Mouse (Mus musculus) heart, adult 9 months (tissue): ENCODE data around the gene Susd3.

Experiments used
- DNase-seq, 2 experiments: peaks; one replicate each; pipeline ENCODE4 v3.0.0; 2022; ENCODE audit warnings: low spot score in 2 of 2

Gene Susd3

DNA sequence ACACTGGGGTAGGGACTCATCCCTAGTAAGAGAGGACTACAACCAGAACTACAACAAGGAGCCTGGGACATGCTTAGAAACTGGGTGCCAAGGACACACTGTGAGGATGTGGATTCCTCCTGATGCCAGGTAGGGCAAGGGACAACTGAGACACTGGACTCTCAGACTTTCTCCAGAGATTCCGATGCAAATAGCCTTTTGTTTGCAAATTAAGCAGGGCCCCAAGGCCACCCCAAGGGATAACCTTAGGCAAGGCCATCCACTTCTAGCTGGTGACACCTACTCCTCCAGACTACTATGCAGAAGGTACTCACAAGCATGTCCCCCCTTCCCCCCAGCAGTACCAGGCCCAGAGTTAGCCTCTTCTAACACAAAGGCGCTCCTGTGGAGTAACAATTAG, 1.9 kb downstream of the Susd3 start:
- no peak for DNase-seq

DNA sequence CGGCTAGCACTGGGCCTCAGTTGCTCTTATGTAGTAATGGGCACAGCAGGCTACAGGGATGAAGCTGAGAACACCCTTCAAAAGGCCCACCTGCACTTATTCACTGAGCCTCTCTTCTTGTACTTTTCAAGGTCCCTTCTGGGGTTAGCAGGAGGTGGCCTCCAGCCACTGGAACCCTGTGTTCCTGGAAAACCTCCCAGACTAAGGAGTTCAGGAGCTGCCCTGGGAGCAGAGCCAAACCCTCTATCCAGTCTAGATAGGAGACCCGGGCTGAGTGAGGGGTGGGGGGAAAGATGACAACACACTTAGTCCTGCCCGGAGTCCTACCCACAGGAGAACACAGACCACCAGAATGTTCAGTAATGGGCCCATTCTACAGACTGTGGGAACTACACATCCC, 2.5 kb downstream of the Susd3 start:
- no peak for DNase-seq

DNA sequence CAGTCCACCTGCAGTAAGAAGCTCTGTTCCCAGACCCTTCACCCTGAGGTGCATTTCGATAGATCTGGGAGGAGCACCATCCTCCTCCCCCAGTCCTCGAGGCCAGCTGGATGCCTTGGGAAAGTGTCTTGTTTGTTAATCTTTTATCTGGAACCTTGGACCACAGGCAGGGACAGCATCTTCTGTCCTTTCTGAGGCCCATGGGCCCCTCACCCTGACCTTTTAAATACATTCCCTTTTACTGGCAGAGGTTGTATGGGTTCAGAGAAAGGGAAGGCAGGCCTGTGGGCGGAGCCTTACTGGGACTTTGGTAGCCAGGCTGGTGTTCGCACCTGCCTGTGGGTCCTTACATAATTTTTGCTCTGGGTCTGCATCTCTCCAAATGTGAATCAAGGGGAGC, 3.3 kb downstream of the Susd3 start:
- no peak for DNase-seq

DNA sequence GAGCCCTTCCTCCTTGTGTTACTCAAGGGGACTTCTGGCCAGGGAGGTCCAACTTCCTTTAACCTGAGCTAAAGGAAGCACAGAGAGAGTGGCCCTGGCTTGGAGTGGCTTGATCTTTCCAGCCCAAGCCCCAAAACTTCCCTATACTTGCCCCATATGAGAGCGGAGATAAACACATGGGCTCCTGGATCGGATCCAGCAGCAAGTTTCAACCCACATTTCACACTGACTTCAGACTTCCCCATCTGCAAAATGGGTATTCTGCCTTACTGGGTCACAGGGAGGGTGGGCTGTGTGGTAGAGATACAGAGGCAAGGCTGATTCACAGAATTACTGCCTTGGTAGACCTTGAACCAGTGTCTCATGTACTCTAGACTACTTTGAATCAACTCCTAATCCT, 5.0 kb downstream of the Susd3 start:
- no peak for DNase-seq

DNA sequence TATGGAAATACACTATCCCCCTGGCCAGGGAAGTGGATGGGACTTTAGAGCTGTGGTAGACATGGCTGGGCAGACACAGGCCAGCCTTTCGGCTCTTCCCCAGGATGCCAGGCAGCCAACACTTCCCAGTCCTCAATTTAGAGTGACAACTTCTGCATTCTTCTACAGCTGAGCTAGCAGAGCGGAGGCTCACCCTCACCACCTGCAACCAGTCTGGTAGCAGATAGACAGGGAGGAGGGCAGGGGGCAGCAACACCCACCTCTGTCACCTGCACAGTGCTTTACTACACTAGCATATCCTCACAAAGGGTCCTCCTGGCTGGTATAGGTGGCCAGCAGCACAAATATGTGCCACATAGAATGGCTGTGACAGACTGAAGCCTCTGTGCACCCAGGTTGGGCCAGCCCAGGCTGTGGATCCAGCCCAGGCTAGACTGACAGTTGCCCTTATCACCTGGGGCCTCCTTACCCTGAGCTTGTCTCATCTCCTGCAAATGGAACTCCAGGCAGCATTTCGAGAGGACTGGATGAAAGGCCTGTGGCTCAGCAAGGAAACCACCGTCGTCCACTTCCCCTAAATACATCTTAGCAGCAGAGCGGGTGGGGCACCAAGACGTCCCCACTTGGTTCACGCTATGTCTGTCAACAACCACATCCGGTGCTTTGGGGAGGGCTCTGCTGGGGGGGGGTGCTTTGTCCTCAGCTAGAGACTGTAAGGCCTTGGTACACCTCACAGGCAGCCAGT, 6.0 kb downstream of the Susd3 start:
- DNase-seq: peak; percentile 31 to 61

DNA sequence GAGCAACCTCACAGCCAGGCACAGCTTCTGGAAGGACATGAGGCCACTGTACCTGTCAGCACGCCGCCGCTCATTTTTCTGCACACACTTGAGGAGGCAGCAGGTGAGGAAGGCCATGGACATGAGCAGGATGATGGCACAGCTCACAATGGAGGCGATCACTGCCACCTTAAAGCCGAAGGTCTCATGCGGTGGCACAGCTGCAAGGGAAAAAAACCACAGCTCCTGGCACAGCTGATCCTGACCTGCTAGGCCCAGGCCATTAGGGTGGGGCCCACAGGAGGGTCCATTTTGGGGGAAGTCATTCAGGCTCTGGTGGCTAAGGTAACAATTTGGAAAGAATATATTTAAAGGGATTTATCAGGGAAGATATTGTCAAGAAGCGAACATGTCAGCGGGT, 9.8 kb downstream of the Susd3 start:
- no peak for DNase-seq

DNA sequence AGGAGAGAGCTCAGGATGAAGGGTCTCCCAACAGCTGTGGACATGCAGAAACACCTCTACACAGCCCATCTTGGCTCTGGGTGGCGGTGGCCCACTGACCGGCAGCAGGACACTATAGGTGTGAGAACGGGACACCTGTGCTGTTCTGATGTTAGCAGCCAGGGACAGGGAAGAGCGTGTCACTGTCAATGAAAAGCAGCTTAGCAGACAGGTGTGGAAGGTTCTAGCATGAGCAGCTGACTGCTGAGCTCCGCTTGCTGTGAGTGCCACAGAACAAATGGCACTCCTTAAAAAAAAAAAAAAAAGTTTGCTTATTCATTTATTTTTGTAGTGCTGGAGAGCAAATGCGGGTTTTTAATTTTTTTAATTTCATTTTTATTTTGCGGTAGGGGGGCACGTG, 10.9 kb downstream of the Susd3 start:
- DNase-seq: no peak

DNA sequence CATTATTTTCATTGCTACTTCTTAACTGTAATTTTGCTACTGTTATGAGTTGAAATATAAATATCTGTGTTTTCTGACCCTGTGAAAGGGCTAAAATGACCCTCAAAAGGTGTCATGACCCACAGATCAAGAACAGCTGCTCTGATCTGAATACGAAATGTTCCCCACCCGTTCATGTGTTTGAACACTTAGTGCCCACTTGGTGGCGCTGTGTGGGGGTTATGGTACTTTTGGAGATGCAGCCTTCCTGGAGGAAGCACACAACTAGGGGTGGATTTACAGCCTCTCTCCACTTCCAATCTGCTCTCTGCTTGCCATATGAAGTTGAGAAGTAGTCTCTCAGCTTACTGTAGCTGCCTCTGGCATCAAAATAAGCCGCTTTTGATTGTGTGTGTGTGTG, 13.8 kb downstream of the Susd3 start:
- DNase-seq: no peak

DNA sequence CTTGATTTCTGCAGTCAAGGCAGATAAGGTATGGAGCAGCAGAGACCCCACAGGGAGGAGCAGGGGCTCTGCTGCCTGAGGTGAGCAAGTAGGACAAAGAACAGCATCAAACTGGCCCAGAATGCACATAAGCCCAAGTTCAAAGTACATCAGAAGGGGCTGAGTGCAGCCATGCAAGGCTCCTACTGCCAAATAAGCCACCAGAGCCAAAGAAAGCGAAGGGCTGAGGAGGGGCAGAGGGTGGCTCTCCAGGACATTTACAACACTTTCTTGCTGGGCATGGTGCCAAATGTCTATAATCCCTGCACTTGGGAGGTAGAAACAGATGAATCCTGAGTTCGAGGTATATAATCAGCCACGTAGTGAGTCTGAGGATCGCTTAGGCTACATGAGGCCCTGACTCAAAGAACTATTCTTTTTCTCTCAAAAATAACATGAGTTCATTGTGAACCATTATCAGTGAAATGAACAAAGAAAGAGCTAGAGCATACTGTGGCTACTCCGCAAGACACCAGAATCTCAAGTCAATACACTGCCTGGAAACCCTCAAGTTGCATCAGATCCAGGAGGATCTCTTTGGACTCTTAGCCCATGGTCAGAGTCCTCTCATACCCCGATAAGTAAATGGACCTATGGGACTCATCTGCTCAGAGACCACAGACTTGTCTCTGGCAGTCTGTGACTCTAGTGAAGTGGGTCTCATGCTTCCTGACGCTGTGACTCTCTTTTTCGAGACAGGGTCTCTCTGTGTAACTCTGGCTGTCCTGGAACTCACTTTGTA, 14.5 kb downstream of the Susd3 start:
- no peak for DNase-seq

DNA sequence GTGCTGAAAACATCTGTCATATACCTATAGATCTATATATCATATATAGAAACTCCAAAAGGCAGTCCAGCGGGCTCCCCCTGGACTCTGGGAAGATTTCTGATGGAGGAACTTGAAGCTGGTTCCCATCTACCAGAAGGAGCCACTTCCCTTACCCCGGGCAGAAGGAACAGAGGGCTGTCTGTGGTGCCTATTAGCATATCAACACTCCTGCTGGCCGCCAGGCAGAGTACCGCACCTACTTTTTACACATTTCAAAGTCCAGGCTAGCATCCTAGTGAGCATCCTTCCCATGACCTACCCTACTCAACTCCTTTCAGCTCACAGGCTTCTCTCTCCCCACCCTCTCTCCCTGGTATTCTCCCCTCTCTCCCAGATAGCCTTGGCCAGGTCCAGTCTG, 22.9 kb downstream of the Susd3 start:
- DNase-seq: no peak

DNA sequence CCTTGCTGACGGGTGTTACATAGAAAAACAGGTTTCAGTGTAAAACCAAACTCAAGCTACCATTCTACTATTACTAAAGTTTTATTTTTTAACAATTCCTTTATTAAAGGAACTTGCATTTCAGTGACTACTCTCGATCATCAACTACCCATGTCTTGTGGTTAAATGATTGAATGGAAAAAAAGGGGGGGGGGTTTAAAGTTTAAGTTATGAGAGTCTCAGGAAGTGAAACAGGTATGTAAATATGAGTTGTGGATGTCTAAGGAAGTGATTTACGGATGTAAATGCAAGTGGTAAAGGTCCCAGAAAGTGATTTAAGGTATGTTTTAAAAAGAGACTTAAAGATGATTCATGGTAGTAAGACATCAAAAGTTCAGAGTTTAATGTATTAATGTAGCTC, 23.3 kb downstream of the Susd3 start:
- DNase-seq: no peak

DNA sequence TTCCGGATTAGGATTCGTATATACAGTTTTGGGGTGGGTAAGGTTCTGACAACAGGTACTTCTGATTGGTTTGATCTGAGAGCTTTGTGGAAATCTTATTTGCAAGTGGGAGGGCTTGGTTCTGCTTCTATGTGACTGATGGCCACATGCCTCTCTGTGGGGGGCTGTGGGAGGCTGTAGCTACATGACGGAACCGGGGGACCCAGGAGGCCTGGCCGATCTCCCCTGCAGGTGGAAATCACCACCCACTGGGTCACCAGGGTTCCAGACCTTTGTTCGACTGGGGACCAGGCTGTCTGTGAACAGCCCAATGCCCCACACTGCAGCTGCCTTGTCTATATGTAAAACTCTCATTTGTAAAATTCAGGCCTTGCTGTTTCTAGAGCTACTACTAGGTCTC, 23.8 kb downstream of the Susd3 start:
- DNase-seq: no peak

DNA sequence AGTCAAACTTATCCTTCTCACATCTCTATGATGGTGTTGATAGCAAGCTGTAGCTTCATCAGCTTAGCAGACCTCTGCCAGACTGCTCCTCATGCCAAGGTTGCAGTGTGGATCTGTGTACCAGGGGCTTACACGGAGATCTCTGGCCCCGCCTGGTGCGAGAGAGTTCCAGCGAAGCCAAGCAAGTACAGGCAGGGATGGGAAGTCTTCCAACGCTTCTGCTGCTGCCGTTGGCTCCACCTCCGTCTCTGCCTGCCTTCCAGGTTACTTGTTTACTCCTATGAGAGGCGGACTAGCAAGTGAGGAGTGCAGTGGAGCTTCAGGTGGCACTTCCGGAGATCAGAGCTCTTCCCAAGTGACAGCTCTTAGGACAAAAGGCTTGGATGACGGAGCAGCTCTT, 24.2 kb downstream of the Susd3 start:
- no peak for DNase-seq

DNA sequence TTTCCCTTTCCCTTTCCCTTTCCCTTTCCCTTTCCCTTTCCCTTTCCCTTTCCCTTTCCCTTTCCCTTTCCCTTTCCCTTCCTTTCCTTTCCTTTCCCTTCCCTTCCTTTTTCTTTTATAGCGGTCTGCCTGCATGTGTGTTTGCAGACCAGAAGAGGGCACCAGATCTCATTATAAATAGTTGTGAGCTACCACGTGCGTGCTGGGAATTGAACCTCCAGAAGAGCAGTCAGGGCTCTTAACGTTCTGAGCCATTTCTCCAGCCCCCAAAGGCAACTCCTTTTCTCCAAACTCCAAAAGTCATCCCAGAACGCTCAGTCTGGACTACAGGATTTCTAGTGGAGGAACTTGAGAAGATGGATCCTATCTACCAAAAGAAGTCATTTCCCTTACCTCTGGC, 27.6 kb downstream of the Susd3 start:
- no peak for DNase-seq

DNA sequence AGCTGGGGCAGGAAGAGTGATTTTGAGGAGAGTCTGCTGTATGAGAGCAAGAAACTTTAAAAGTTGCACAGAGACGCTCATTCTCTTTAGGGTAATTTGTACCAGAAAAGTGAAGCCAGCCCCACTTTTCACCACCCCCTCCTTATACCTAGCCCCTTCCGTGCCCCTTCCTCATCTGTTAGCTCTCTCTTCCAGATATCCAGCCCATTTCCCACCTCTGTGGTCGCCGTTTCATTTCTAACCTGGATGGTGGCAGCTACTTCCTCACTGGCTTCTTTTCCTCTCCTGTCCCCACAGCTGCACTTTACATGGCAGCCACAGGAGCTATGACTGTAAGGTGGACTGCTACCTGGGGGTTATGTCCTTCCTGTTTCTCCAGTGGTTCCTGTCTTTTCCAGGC, 29.1 kb downstream of the Susd3 start:
- DNase-seq: no peak

DNA sequence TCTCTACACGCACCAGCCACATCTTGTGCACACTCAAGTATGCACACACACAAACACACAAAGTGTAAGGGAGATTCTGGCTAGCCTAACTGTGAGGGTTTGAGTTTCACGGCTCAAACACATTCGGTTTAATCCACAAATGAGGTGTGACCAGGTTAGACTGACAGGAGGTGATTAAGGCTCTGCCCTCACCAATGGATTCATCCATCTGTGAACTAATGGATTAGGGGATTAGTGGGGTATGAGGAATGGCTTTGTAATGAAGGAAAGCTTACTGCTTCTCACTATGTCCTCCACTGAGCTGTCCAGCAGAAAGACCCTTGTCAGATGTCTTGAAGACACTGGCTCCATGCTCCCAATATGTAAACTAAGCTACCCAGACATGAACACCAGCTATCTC, 29.9 kb downstream of the Susd3 start:
- no peak for DNase-seq

DNA sequence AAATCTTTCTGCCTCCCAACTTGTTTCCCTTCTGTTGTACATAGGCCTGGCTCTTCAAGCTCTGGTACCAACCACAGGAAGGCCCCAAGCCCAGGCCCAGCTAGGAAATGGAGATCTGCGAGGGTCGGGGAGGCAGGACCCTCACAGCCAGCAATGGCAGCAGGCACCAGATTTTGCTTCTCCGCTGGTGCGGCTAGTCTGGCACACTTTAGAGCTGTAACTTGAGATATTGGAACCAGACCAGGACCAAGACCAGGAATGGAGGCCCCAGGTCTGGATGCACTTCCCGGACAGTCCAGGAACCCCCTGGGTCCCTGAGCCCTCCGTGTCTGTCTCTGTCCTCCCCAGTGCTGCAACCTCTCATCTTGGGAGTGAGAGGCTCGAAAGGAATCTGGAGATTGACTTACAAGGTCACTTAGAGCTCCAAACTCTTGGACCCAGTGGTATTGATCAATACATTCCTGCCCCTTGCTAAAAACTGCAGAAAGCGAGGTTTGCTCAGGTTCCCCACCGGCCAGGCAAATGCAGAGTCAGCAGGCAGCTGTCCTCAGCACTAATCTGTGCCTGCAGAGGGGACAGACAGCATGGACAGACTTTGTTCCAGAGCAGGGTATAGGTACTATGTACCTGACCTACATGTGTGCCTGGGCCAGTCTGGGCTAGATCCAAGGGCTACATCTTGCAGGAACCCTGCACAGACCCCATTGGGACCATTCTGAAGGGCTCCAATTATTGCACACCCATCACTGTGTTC, 31.5 kb downstream of the Susd3 start:
- DNase-seq: no peak

DNA sequence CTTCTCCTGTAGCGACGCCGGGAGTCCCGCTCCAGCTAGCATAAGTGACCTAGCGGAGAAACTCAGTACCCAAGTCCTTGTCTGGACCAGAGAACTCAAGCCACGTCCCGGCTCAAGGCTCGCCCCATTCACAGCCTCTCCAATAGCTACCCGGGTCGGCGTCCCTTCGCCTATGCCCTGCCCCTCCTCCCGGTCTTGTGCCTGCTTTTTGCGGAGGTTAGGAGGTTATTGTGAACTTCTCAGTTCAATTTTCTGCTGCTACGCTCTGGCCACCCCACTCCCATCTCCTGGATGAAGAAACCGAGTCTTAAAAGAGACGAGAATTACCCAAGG, 32.3 kb downstream of the Susd3 start:
- DNase-seq: no peak

DNA sequence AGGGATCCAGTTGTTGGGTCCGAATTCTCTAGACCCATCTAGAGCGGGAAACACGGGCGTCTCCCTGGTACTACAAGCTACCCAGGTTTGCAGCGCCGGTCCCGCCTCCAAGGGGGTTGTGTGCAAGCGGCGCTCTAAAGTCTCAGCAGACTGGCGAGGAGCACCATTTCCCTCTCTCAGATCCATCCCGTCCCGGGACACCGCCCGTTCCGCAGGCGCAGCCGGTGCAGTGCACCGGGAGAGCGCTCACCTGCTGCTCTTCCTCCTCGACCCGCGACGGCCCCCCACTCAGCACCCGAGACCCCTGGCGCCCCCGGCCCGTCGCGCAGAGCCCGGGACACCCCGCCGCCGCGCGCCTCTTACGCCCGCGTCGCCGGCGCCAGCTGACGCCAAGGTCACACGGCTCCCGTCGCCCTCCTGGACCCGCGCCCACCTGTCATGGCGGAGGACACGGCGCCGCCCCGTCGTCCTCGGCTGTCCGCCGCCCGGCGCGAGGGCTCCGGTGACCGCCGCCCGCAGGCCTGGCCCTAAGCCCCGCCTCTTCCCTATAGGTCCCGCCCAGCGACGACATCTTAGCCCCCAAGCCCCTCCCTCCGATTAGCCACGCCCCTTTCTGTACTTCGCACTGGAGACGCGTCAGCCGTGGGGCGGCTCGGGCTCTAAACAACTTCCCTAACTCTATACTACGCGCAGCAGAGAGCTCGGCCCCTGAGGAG, 32.8 kb downstream of the Susd3 start, which contains the start of gene Card19:
TSS of gene Card19 (minus strand) at position 534 of the 716 bp plus-strand sequence.
- peak; percentile 95 to 97 for DNase-seq

DNA sequence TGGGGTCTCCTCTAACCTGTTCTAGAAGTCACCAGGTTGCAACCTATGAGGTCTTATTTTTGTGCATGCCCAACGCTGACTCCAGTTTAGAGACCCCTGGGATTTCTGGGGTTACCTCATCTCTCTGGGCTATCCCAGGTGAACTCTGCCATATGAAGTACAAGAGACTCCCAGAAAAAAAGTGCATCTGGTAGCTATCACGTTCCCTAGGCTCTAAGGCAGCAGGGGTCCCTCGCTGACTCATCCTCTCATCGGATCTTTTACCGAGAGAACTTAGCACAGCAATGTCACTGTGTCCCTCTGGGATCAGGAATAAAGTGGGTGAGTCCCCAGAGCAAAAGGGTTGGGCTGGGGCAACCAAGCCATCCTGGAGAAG, 33.4 kb downstream of the Susd3 start:
- DNase-seq: no peak

DNA sequence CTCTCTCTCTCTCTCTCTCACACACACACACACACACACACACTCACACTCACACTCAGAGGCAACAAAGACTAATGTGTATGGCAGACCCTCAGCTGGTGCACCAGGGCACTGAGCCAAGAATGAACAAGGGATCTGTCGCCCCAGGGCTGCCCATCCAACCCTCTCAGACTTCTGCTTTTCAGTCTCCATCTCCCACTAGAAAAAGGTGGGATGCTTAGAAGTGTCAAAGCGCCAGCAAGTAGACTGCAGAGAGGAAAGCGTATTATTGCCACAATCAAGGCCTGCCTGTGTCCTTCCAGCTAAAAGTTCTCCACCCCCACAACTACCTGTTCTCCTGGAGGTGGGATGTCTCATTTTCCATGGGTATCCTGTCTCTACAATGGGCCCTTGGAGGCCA, 34.1 kb downstream of the Susd3 start:
- DNase-seq: no peak

DNA sequence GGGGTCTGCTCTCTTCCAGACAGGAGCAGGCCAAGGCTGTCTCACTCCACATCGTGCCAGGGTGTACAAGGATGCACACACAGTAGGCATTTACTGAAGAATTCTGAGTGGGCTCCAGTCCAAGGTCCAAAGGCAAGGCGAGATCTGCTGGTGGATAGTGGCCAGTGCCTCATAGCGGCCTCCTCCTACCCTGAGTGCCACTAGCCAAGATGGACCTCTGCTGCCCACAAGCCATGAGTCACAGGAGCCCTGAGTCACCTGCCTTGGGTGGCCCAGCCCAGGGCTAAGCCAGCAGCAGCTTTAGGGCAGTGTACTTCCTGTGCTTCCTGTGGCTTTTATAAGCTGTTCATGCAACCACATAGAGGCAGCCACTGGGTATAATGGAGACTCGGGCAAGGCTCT, 35.0 kb downstream of the Susd3 start:
- peak; percentile 62 to 64 for DNase-seq
